Mouse (Mus musculus): ENCODE measurements at regions not wholly inside any gene's neighbourhood (a gene's known extent, or its start where the extent isn't known, plus 50 kb on each side); places are given as distances from the start of the nearest gene placed in this dataset.

DNA sequence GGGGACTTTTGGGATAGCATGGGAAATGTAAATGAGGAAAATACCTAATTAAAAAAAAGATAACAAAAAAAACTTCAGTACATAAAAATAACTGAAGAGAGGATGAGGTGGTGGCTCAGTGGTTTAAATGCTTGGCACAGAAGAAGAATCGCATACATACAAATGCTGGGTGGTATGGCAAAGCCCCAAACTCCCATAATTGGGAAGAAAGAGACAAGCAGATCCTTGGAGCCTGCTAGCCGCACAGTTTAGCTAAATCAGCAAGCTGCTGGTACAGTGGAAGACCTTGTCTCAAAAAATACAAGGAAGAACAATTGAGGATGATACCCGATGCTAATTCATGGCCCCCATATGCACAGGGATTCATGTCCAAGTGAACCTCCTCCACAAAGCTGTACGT lies 661.7 kb upstream of the Lrrn3 start:
- H3K9me3 ChIP-seq (ENCODE audit: control insufficient read depth, low read length), result no peaks in the 10 kb centered on the region

DNA sequence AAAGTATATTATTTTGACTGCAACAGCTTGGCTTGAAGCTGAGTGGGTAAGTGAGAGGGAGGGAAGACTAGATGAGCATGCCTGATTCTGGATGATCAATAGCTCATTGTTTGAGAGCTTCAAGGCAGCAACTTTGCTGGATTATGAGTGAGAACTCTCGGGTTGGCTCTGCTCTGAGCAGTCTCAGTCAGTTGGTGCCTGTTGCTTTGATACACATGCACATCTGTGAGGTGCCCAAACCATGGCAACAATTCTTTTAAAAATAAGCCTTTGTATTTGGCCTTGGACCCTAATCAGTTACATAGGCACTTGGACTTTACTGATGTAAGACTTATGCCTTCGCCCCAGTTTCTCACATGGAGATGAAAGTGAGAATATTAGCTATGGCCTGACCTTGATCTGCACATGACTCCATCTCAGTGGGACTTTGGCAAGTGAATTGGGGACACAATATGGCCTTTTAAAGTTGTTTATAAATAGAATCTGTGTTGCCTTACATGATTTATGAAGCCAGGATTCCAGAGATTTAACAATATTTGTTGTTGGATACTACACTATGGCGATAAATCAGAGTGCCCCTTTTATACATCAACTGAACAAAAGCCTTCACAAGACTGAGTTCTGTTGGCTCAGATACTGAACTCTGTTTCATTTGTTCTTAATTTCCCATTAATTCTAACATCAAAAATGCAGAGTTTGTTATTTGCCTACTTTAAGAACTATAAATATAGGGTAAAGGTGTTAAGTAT lies 652.6 kb upstream of the Lrrn3 start:
- no peaks in the 10 kb centered on the region for H3K36me3 ChIP-seq (ENCODE audit: control insufficient read depth, insufficient read depth, low read length)
- 66% methylated on average over 3 of the region's 3 CpGs for WGBS
- H3K4me2 ChIP-seq (ENCODE audit: low read depth, low read length, severe bottlenecking), result no peak overlapping the region
- H3K4me1 ChIP-seq (replicated peaks; ENCODE audit: control insufficient read depth, insufficient read depth, low read length), result no peaks in the 10 kb centered on the region
- DNase-seq (ENCODE audit: low spot score) (no peak), ATAC-seq (replicated peaks; ENCODE audit: low FRiP score) (0 out of 2 replicates have a peak, but pooled peaks have one; percentile 24)
- H3K9me3 ChIP-seq (ENCODE audit: control insufficient read depth, low read length), result no peaks in the 10 kb centered on the region; the same call in 1 of the 2 replicates
- no peaks in the 10 kb centered on the region for H3K27me3 ChIP-seq (ENCODE audit: control insufficient read depth, insufficient read depth, low read length)
- no peak overlapping the region for H3K27ac ChIP-seq (ENCODE audit: low read depth, low read length)
- no peak overlapping the region for H3K4me3 ChIP-seq (ENCODE audit: low read depth, low read length)
- H3K9ac ChIP-seq (ENCODE audit: low read length), result no peak overlapping the region

More for the DNA sequence above, 661.7 kb upstream of the Lrrn3 start:
- no peak overlapping the region for H3K4me2 ChIP-seq (ENCODE audit: low read depth, low read length, severe bottlenecking)
- DNase-seq (ENCODE audit: low spot score), result no peak
- no peaks in the 10 kb centered on the region for H3K36me3 ChIP-seq (ENCODE audit: control insufficient read depth, insufficient read depth, low read length)
- no peak for ATAC-seq (replicated peaks; ENCODE audit: low FRiP score)
- no peak overlapping the region for H3K27ac ChIP-seq (ENCODE audit: low read depth, low read length)
- no peaks in the 10 kb centered on the region for H3K27me3 ChIP-seq (ENCODE audit: control insufficient read depth, insufficient read depth, low read length)
- 89% methylated on average over 4 of the region's 4 CpGs for WGBS
- H3K9ac ChIP-seq (ENCODE audit: low read length), result no peak overlapping the region
- H3K4me3 ChIP-seq (ENCODE audit: low read depth, low read length), result no peak overlapping the region
- no peaks in the 10 kb centered on the region for H3K4me1 ChIP-seq (replicated peaks; ENCODE audit: control insufficient read depth, insufficient read depth, low read length)

DNA sequence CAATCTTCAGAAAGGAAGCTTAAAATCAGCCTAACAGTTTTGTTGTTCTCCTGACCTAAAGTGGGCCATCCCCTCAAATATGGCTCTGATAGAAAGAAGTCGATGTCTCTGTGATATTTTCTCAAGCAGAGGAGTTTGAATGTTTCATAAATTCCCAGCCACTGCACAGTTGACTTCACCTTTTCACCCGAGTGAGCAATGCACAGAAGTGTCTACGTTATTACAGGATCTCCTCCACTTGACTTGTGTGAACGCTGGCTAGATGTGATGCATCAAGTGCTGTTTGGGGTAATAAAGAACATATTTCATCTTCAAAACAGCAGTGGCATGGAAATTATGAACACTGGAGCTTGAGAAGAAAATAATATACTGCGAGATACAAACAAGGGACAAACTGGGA lies 651.9 kb upstream of the Lrrn3 start:
- no peaks in the 10 kb centered on the region; the same call in 1 of the 2 replicates for H3K9me3 ChIP-seq (ENCODE audit: control insufficient read depth, low read length)
- WGBS, result 75% methylated on average over 5 of the region's 5 CpGs
- H3K9ac ChIP-seq (ENCODE audit: low read length), result no peak overlapping the region
- no peak overlapping the region for H3K4me2 ChIP-seq (ENCODE audit: low read depth, low read length, severe bottlenecking)
- no peak overlapping the region for H3K4me3 ChIP-seq (ENCODE audit: low read depth, low read length)
- H3K27ac ChIP-seq (ENCODE audit: low read depth, low read length), result no peak overlapping the region
- ATAC-seq (replicated peaks; ENCODE audit: low FRiP score) (no peak; the same call in 1 of the 2 replicates), DNase-seq (ENCODE audit: low spot score) (no peak)
- H3K27me3 ChIP-seq (ENCODE audit: control insufficient read depth, insufficient read depth, low read length), result no peaks in the 10 kb centered on the region
- H3K36me3 ChIP-seq (ENCODE audit: control insufficient read depth, insufficient read depth, low read length), result no peaks in the 10 kb centered on the region
- no peaks in the 10 kb centered on the region for H3K4me1 ChIP-seq (replicated peaks; ENCODE audit: control insufficient read depth, insufficient read depth, low read length)

DNA sequence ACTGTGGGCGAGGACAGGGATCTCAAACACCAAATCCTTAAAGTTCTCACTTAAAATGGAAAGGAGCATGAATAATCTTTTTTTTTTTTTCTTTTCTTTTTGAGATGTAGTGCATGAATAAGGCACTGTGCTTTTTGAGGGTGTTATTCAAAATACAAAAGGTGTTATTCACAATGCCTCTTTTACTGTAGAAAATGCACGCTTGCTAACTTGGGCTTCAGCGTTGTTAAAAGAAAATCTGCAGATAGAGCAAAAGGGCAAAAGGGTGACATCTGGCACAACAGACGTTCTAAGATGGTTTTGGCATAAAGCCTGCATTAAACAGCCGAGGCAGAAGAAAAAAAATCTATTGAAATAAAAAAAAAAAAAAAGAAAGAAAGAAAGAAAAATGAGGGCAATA lies 651.5 kb upstream of the Lrrn3 start:
- no peak for DNase-seq (ENCODE audit: low spot score)

DNA sequence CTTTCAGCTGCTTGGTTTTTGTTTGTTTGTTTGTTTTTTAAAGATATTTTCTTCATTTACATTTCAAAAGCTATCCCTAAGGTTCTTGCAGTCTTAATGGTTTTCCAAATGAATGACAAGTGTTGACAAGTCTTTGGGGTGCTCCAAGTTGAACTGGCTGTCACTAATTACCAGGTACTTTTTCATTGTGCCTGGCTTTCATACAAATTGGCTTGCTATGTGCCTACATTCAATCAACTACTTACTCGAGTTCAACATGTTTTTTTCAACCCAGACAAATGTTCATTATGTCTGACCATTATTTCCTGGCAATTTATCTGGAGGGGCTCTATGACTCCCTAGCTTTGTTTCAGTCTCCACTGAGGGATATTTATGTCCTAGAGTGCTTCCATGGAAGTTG lies 614.0 kb upstream of the Lrrn3 start:
- 52% methylated on average over 1 of the region's 1 CpGs for WGBS
- no peaks in the 10 kb centered on the region for H3K4me1 ChIP-seq (replicated peaks; ENCODE audit: control insufficient read depth, insufficient read depth, low read length)
- no peaks in the 10 kb centered on the region for H3K36me3 ChIP-seq (ENCODE audit: control insufficient read depth, insufficient read depth, low read length)
- no peak for ATAC-seq (replicated peaks; ENCODE audit: low FRiP score)
- no peak overlapping the region for H3K4me2 ChIP-seq (ENCODE audit: low read depth, low read length, severe bottlenecking)
- DNase-seq (ENCODE audit: low spot score), result no peak
- no peak overlapping the region for H3K27ac ChIP-seq (ENCODE audit: low read depth, low read length)
- H3K9ac ChIP-seq (ENCODE audit: low read length), result no peak overlapping the region
- H3K4me3 ChIP-seq (ENCODE audit: low read depth, low read length), result no peak overlapping the region
- H3K9me3 ChIP-seq (ENCODE audit: control insufficient read depth, low read length), result no peaks in the 10 kb centered on the region
- H3K27me3 ChIP-seq (ENCODE audit: control insufficient read depth, insufficient read depth, low read length), result no peaks in the 10 kb centered on the region

More for the DNA sequence above, 651.5 kb upstream of the Lrrn3 start:
- no peak overlapping the region for H3K4me3 ChIP-seq (ENCODE audit: low read depth, low read length)
- H3K36me3 ChIP-seq (ENCODE audit: control insufficient read depth, insufficient read depth, low read length), result no peaks in the 10 kb centered on the region
- no peaks in the 10 kb centered on the region for H3K27me3 ChIP-seq (ENCODE audit: control insufficient read depth, insufficient read depth, low read length)
- H3K27ac ChIP-seq (ENCODE audit: low read depth, low read length), result no peak overlapping the region
- no peaks in the 10 kb centered on the region for H3K4me1 ChIP-seq (replicated peaks; ENCODE audit: control insufficient read depth, insufficient read depth, low read length)
- no peak overlapping the region for H3K9ac ChIP-seq (ENCODE audit: low read length)
- 0 out of 2 replicates have a peak, but pooled peaks have one; percentile 30 for ATAC-seq (replicated peaks; ENCODE audit: low FRiP score)
- 42% methylated on average over 5 of the region's 5 CpGs for WGBS
- no peak overlapping the region for H3K4me2 ChIP-seq (ENCODE audit: low read depth, low read length, severe bottlenecking)
- no peaks in the 10 kb centered on the region; the same call in 1 of the 2 replicates for H3K9me3 ChIP-seq (ENCODE audit: control insufficient read depth, low read length)

DNA sequence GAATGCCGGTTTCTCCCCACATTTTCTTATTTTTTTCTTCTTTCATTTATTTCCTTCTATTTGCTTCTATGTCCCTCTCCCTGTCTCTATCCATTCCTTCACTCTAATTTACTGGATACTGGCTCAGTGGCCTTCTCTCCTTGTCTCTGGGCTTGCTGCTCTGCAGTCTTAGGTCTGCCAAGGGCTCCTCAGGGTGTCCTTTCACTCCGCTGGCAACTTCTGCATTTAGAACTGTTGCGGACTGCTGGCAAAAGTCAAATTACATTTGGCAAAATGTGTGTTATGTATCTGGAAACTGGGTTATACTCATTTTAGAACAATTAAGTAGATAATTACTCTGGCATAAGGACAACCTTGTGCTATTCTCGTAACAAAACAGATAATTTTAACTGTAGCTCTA lies 584.2 kb upstream of the Lrrn3 start:
- Histone ChIP-seq H3K27ac (ENCODE audit: low read depth, low read length) (no peak overlapping the region), H3K9me3 (ENCODE audit: control insufficient read depth, low read length) (no peaks in the 10 kb centered on the region), H3K4me1 (replicated peaks; ENCODE audit: control insufficient read depth, insufficient read depth, low read length) (no peaks in the 10 kb centered on the region), H3K4me3 (ENCODE audit: low read depth, low read length) (no peak overlapping the region), H3K9ac (ENCODE audit: low read length) (no peak overlapping the region), H3K36me3 (ENCODE audit: control insufficient read depth, insufficient read depth, low read length) (no peaks in the 10 kb centered on the region), H3K27me3 (ENCODE audit: control insufficient read depth, insufficient read depth, low read length) (no peaks in the 10 kb centered on the region), H3K4me2 (ENCODE audit: low read depth, low read length, severe bottlenecking) (no peak overlapping the region)
- 92% methylated on average over 4 of the region's 4 CpGs for WGBS
- ATAC-seq (replicated peaks; ENCODE audit: low FRiP score) (no peak), DNase-seq (ENCODE audit: low spot score) (no peak)

DNA sequence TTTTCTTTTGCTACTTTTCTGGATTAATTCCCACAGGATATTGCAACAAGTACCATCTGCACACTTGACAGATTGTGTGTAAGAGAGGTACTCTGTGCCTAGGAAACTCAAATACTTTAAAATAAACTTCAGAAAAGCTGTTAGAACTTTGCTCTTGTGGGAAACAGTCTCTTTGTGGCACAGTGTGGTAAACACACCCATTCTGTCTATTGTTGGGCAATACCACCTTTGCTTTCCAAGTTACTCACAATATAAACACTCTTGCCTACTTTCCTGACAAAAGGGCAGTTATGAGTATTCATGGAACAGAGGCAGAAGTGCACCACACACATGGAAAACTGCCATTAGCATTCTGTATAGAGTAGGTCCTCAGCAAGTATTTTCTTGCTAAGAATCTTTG lies 577.5 kb upstream of the Lrrn3 start:
- ATAC-seq (replicated peaks; ENCODE audit: low FRiP score), result no peak
- Histone ChIP-seq H3K9ac (ENCODE audit: low read length) (no peak overlapping the region), H3K4me3 (ENCODE audit: low read depth, low read length) (no peak overlapping the region), H3K36me3 (ENCODE audit: control insufficient read depth, insufficient read depth, low read length) (no peaks in the 10 kb centered on the region), H3K27ac (ENCODE audit: low read depth, low read length) (no peak overlapping the region), H3K4me1 (replicated peaks; ENCODE audit: control insufficient read depth, insufficient read depth, low read length) (no peaks in the 10 kb centered on the region), H3K4me2 (ENCODE audit: low read depth, low read length, severe bottlenecking) (no peak overlapping the region), H3K9me3 (ENCODE audit: control insufficient read depth, low read length) (no peaks in the 10 kb centered on the region), H3K27me3 (ENCODE audit: control insufficient read depth, insufficient read depth, low read length) (no peaks in the 10 kb centered on the region)
- DNase-seq (ENCODE audit: low spot score), result no peak

DNA sequence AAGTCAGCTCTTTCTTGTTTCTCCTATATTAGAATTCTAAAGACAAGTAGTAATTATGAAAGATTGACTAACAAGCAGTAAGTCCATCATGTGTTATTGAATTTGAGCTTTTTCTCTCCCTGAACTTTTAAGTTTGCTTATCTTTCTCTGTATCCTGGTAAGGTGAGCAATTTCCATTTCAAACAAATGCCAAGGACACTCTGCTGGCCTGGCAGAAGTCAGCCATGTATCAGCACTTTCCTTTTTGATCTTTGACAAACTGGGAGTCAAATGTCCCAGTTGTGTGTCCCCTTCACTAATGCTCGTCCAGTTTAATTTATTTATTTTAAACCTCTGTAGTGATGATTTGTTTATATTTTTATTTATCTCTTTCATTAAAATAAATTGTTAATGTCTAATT lies 562.8 kb upstream of the Lrrn3 start:
- no peaks in the 10 kb centered on the region for H3K4me1 ChIP-seq (replicated peaks; ENCODE audit: control insufficient read depth, insufficient read depth, low read length)
- DNase-seq (ENCODE audit: low spot score), result no peak
- no peak overlapping the region for H3K4me2 ChIP-seq (ENCODE audit: low read depth, low read length, severe bottlenecking)
- 71% methylated on average over 1 of the region's 1 CpGs for WGBS
- no peak overlapping the region for H3K9ac ChIP-seq (ENCODE audit: low read length)
- no peaks in the 10 kb centered on the region for H3K9me3 ChIP-seq (ENCODE audit: control insufficient read depth, low read length)
- ATAC-seq (replicated peaks; ENCODE audit: low FRiP score), result no peak
- H3K27ac ChIP-seq (ENCODE audit: low read depth, low read length), result no peak overlapping the region
- no peak overlapping the region for H3K4me3 ChIP-seq (ENCODE audit: low read depth, low read length)
- no peaks in the 10 kb centered on the region for H3K36me3 ChIP-seq (ENCODE audit: control insufficient read depth, insufficient read depth, low read length)
- H3K27me3 ChIP-seq (ENCODE audit: control insufficient read depth, insufficient read depth, low read length), result no peaks in the 10 kb centered on the region

DNA sequence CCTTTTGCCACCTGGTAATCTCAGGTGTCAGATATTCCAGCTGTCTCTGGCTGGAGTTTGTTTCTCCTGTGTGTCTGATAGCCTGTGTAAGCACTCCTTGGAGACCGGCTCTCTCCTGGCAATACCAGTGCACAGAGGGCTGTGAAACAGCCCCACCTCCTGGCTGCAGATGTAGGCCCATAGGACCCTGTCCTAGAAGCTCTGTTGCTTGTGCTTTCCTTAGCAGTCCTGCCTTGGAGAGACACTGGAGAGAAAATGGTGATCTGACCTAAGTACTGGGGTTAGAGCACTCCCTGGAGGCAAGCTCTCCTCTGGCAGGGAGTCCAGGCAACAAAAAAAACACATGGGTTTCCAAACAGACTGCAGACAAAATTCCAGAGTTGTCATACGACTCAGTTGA lies 541.6 kb upstream of the Lrrn3 start:
- H3K27me3 ChIP-seq (ENCODE audit: control insufficient read depth, insufficient read depth, low read length), result no peaks in the 10 kb centered on the region
- DNase-seq (ENCODE audit: low spot score) (no peak), ATAC-seq (replicated peaks; ENCODE audit: low FRiP score) (no peak)
- no peaks in the 10 kb centered on the region for H3K36me3 ChIP-seq (ENCODE audit: control insufficient read depth, insufficient read depth, low read length)
- no peaks in the 10 kb centered on the region for H3K4me1 ChIP-seq (replicated peaks; ENCODE audit: control insufficient read depth, insufficient read depth, low read length)
- WGBS, result 65% methylated on average over 2 of the region's 2 CpGs
- no peak overlapping the region for H3K4me3 ChIP-seq (ENCODE audit: low read depth, low read length)
- no peaks in the 10 kb centered on the region for H3K9me3 ChIP-seq (ENCODE audit: control insufficient read depth, low read length)
- no peak overlapping the region for H3K9ac ChIP-seq (ENCODE audit: low read length)
- H3K4me2 ChIP-seq (ENCODE audit: low read depth, low read length, severe bottlenecking), result no peak overlapping the region
- no peak overlapping the region for H3K27ac ChIP-seq (ENCODE audit: low read depth, low read length)

All from forebrain, embryonic 11.5 days (tissue).